In the genomic region with DNA sequence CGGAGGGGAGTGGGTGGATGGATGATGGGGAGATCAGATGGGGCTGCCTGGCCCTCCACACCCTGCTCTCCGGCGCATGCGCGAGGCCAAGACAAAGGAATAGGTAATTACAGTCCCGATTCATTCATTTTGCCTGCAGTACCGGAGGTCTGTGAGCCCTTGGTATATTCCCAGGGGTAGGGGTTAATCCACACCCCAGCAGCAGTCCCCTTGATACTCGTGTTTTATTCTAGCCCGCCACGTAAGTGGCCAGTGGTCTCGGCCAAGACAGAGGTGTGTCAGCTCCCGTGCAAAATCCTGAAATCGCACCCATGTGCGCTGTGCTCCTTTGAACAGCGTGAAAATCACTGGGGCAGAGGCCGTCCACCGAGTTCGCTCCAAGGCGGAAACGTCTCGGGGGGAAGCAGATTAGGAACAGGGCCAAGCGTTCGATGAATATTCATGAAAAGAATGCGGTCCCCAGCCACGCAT, we compare ENCODE assay signal across 8 mouse cellular contexts. TPM values are rescaled to one million over a fixed set of nuclear protein-coding genes. Genes with fewer than 3 reads are reported as not detected.
DNase-seq lines count a peak whose midpoint lies in the region; ATAC-seq lines count a peak whose summit lies in the region.

No protein-coding gene starts in this region.

- DNase-seq in urinary bladder, adult 18-20 months (ENCODE audit: low spot score in 2 of 2): peak; percentile 23 to 49
- no peak for DNase-seq in urinary bladder, postnatal 10 days (ENCODE audit: low spot score)
- DNase-seq in embryo, embryonic 10 days (ENCODE audit: low spot score): peak; percentile 92
- peak; percentile 36 for DNase-seq in kidney, postnatal 14 days
- no peak for DNase-seq in liver, embryonic 13.5 days
- peak; percentile 23 for DNase-seq in ovary, postnatal 36 days (ENCODE audit: low spot score)
- DNase-seq in urinary bladder, postnatal 36 days (ENCODE audit: low spot score in 2 of 2): peak; percentile 36 to 42

- no peaks in the 10 kb centered on the region for H3K9me3 ChIP-seq in heart, embryonic 11.5 days (replicated peaks; ENCODE audit: control insufficient read depth, low read length)
- no peaks in the 10 kb centered on the region for H3K9me3 ChIP-seq in liver, embryonic 13.5 days (replicated peaks)

- no peaks in the 10 kb centered on the region for H3K36me3 ChIP-seq in heart, embryonic 11.5 days (ENCODE audit: control insufficient read depth, insufficient read depth, low read length)
- H3K36me3 ChIP-seq in liver, embryonic 13.5 days: no peaks in the 10 kb centered on the region

- under 1% methylated on average over 25 of the region's 25 CpGs for WGBS in heart, embryonic 11.5 days (ENCODE audit: insufficient replicate concordance)
- WGBS in liver, embryonic 13.5 days (ENCODE audit: insufficient replicate concordance): 1% methylated on average over 25 of the region's 25 CpGs

- H3K27me3 ChIP-seq in heart, embryonic 11.5 days (ENCODE audit: control insufficient read depth, insufficient read depth, low read length): no peaks in the 10 kb centered on the region
- H3K27me3 ChIP-seq in liver, embryonic 13.5 days: peaks cover 44% of the 10 kb centered on the region

- H3K4me2 ChIP-seq in heart, embryonic 11.5 days: peak overlapping the region; percentile 69
- H3K4me2 ChIP-seq in liver, embryonic 13.5 days: peak overlapping the region; percentile 58

- H3K9ac ChIP-seq in heart, embryonic 11.5 days (ENCODE audit: low read depth, low read length): peak overlapping the region; percentile 71
- H3K9ac ChIP-seq in liver, embryonic 13.5 days: peak overlapping the region; percentile 52; the same call in 1 of the 2 replicates

- peak overlapping the region; percentile 75 for H3K4me3 ChIP-seq in heart, embryonic 11.5 days (ENCODE audit: low read depth, low read length)
- peak overlapping the region; percentile 59 for H3K4me3 ChIP-seq in liver, embryonic 13.5 days (replicated peaks)

- no peaks in the 10 kb centered on the region for H3K4me1 ChIP-seq in heart, embryonic 11.5 days (ENCODE audit: control insufficient read depth, insufficient read depth, low read length)
- H3K4me1 ChIP-seq in liver, embryonic 13.5 days (replicated peaks): peaks cover 4% of the 10 kb centered on the region; the same call in 1 of the 2 replicates

- H3K27ac ChIP-seq in heart, embryonic 11.5 days (ENCODE audit: low read depth, low read length): peak overlapping the region; percentile 41
- H3K27ac ChIP-seq in liver, embryonic 13.5 days: no peak overlapping the region

- no peak for ATAC-seq in heart, embryonic 11.5 days (replicated peaks; ENCODE audit: insufficient number of reproducible peaks, low FRiP score, low TSS enrichment)
- ATAC-seq in liver, embryonic 13.5 days (ENCODE audit: low read depth): no peak

RNA-seq across cellular contexts. Expression of a gene that starts 1.4 kb away (rescaled TPM):
- 15.3 and 16.3 TPM in 2 replicates for polyA plus RNA-seq in heart, embryonic 11.5 days (2014; fragmentation: Nextera tagmentation; extraction: Ambion mirVana)
- polyA plus RNA-seq in liver, embryonic 13.5 days (2015; fragmentation: Nextera tagmentation; extraction: Ambion mirVana): 2.2 and 2.4 TPM in 2 replicates

Comparison
In these comparisons a context has a peak if more than half of its experiments do, and no peak if none do; other contexts are left out.
1. DNase-seq: peak in urinary bladder, adult 18-20 months (2 of 2), embryo, embryonic 10 days (single experiment), kidney, postnatal 14 days (single experiment), ovary, postnatal 36 days (single experiment) and urinary bladder, postnatal 36 days (2 of 2); none in urinary bladder, postnatal 10 days (single experiment) and liver, embryonic 13.5 days (single experiment).